Mouse (Mus musculus): ENCODE results near the gene Rimkla.

DNA sequence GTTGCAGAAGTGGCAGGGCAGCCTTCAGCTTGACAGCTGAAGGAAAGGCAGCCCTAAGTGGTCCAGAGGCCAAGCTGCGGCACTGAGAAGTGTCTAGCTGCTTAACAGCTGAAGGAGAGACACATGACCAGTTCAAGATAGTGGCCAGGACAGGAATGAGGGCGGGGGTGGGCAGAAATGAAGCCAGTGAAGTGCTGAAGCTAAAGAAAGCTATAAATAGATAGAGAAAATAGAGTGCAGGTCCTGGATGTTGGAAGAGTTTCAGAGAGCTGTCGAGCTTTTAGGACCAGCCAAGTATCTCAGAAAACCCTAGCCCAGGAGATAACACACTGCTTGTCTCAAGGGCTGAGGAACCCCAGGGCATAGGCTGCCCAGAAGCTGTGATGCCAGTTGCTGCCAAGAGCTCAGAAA, 20.3 kb upstream of the Rimkla start:
- no peak for TF ChIP-seq CTCF (IDR thresholded peaks at IDR 0.05; ENCODE audit: extremely low read depth, insufficient read depth, low read length)
- TF ChIP-seq POLR2A (IDR thresholded peaks at IDR 0.05; ENCODE audit: extremely low read depth, insufficient read depth, low read length): no peak
